ENCODE assay signal across 16 mouse cellular contexts in the genomic region with DNA sequence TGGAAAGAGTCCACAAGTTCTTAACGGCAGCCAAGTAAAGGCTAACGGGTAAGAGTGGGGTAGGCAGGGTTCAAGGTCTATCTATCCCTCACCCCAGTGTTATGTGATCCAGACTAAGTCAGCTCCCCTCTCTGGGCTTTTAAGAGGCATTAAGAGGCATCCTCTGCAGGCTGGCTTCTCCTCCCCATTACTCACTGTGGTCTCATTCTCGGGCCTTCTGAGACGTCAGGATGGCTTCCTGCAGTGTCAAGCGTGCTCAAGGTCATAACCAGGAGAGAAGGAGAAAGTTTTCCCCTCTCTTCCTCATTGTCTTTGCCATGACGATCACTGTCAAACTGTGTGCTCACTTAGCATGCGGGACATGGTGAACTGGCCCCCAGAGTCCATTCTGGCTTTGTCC. TPM values are rescaled to one million over a fixed set of nuclear protein-coding genes. Genes with fewer than 3 reads are reported as not detected.
DNase-seq lines count a peak whose midpoint lies in the region; ATAC-seq lines count a peak whose summit lies in the region.
"Had no signal": no experiment of that assay in that cellular context is flagged by ENCODE, and none has a peak within 500 bp of the region (broad histone marks: within the 10 kb centered on the region; RNA-seq: fewer than 3 reads in every experiment).

No protein-coding gene starts in this region.

- no peak for ATAC-seq in heart, embryonic 14.5 days (ENCODE audit: insufficient number of reproducible peaks, insufficient read depth, low FRiP score, low read depth)
- ATAC-seq in lung, embryonic 15.5 days (ENCODE audit: borderline replicate concordance, extremely low read depth, low FRiP score, low TSS enrichment): no peak
- ATAC-seq in embryonic facial prominence, embryonic 13.5 days (ENCODE audit: insufficient number of reproducible peaks, insufficient read depth, low FRiP score, low TSS enrichment, low read depth): no peak
- ATAC-seq: activated CD4-positive, CD25-positive, alpha-beta regulatory T cell, adult 4 months; forebrain, embryonic 16.5 days had no signal

- no peaks in the 10 kb centered on the region for H3K9me3 ChIP-seq in heart, embryonic 14.5 days (ENCODE audit: control insufficient read depth, low read length)
- H3K9me3 ChIP-seq in lung, embryonic 15.5 days: no peaks in the 10 kb centered on the region
- no peaks in the 10 kb centered on the region for H3K9me3 ChIP-seq in embryonic facial prominence, embryonic 13.5 days
- H3K9me3 ChIP-seq: embryonic facial prominence, embryonic 15.5 days; midbrain, embryonic 12.5 days had no signal

- H3K4me2 ChIP-seq in heart, embryonic 14.5 days (ENCODE audit: low read length): no peak overlapping the region
- no peak overlapping the region for H3K4me2 ChIP-seq in lung, embryonic 15.5 days
- no peak overlapping the region for H3K4me2 ChIP-seq in embryonic facial prominence, embryonic 13.5 days
- H3K4me2 ChIP-seq: embryonic facial prominence, embryonic 15.5 days; midbrain, embryonic 12.5 days had no signal

- H3K4me3 ChIP-seq in heart, embryonic 14.5 days (ENCODE audit: control insufficient read depth in 1 of 2, insufficient read depth in 1 of 2, low read depth in 1 of 2, low read length in 2 of 2): no peak overlapping the region
- H3K4me3 ChIP-seq in lung, embryonic 15.5 days: no peak overlapping the region
- no peak overlapping the region for H3K4me3 ChIP-seq in embryonic facial prominence, embryonic 13.5 days
- H3K4me3 ChIP-seq: embryonic facial prominence, embryonic 15.5 days; midbrain, embryonic 12.5 days had no signal

- intact Hi-C loops in heart, postnatal 25 days (cut with DNase I): no loop called here

- H3K9ac ChIP-seq in heart, embryonic 14.5 days (ENCODE audit: low read length): 0 out of 2 replicates have a peak overlapping the region, but pooled peaks have one; percentile 8
- no peak overlapping the region for H3K9ac ChIP-seq in lung, embryonic 15.5 days
- no peak overlapping the region for H3K9ac ChIP-seq in embryonic facial prominence, embryonic 13.5 days
- H3K9ac ChIP-seq: embryonic facial prominence, embryonic 15.5 days; liver, embryonic 14.5 days; midbrain, embryonic 12.5 days had no signal

- H3K4me1 ChIP-seq in heart, embryonic 14.5 days (ENCODE audit: control insufficient read depth in 2 of 2, insufficient read depth in 2 of 2, low read length in 2 of 2): peaks cover 15 to 20% of the 10 kb centered on the region in 2 experiments
- H3K4me1 ChIP-seq in lung, embryonic 15.5 days: peaks cover 21% of the 10 kb centered on the region
- H3K4me1 ChIP-seq in embryonic facial prominence, embryonic 13.5 days: peaks cover 14% of the 10 kb centered on the region

- WGBS in heart, embryonic 14.5 days: 53% methylated on average over 7 of the region's 7 CpGs
- 58% methylated on average over 7 of the region's 7 CpGs for WGBS in lung, embryonic 15.5 days
- WGBS in embryonic facial prominence, embryonic 13.5 days: 65% methylated on average over 7 of the region's 7 CpGs

- no peak for DNase-seq in heart, postnatal 25 days (ENCODE audit: low spot score)
- no peak for DNase-seq in lung, postnatal 14 days
- DNase-seq in ZHBTc4 (ENCODE audit: low read depth, low spot score): peak; percentile 58
- no peak for DNase-seq in right cerebral cortex, adult 18-20 months
- DNase-seq: cerebellum, adult 9-11 months; gastrocnemius, postnatal 25 days; thymus, postnatal 4 days had no signal

- peak overlapping the region; percentile 74 to 81 for H3K27ac ChIP-seq in heart, embryonic 14.5 days (replicated peaks in 1 of 2; ENCODE audit: control insufficient read depth in 1 of 2, insufficient read depth in 1 of 2, low read depth in 2 of 2, low read length in 2 of 2)
- H3K27ac ChIP-seq in lung, embryonic 15.5 days: peak overlapping the region; percentile 81
- 0 out of 2 replicates have a peak overlapping the region, but pooled peaks have one; percentile 45 for H3K27ac ChIP-seq in embryonic facial prominence, embryonic 13.5 days
- H3K27ac ChIP-seq: embryonic facial prominence, embryonic 15.5 days; liver, embryonic 14.5 days; macrophage; midbrain, embryonic 12.5 days had no signal

- H3K36me3 ChIP-seq in heart, embryonic 14.5 days (ENCODE audit: control insufficient read depth, insufficient read depth, low read length): no peaks in the 10 kb centered on the region
- no peaks in the 10 kb centered on the region for H3K36me3 ChIP-seq in lung, embryonic 15.5 days
- H3K36me3 ChIP-seq in embryonic facial prominence, embryonic 13.5 days: no peaks in the 10 kb centered on the region
- H3K36me3 ChIP-seq: embryonic facial prominence, embryonic 15.5 days; midbrain, embryonic 12.5 days had no signal

- no peaks in the 10 kb centered on the region for H3K27me3 ChIP-seq in heart, embryonic 14.5 days (ENCODE audit: control insufficient read depth, insufficient read depth, low read length)
- H3K27me3 ChIP-seq in lung, embryonic 15.5 days: no peaks in the 10 kb centered on the region
- no peaks in the 10 kb centered on the region for H3K27me3 ChIP-seq in embryonic facial prominence, embryonic 13.5 days
- H3K27me3 ChIP-seq: embryonic facial prominence, embryonic 15.5 days; midbrain, embryonic 12.5 days had no signal

RNA-seq across cellular contexts. Expression of gene Adrb1, which starts 52.5 kb away (rescaled TPM):
- polyA plus RNA-seq in heart, embryonic 14.5 days (2014; fragmentation: Nextera tagmentation; extraction: Ambion mirVana): 6.5 and 8.2 TPM in 2 replicates
- 10 to 100 TPM; 24.3 to 30.9 TPM for total RNA-seq in heart, postnatal 25 days (2021)
- 1.4 and 1.5 TPM in 2 replicates for polyA plus RNA-seq in lung, embryonic 15.5 days (2015; fragmentation: Nextera tagmentation; extraction: Ambion mirVana)
- 1.7 and 1.8 TPM in 2 replicates for polyA plus RNA-seq in embryonic facial prominence, embryonic 13.5 days (2015; fragmentation: Nextera tagmentation; extraction: Ambion mirVana)
- polyA plus RNA-seq: activated CD4-positive, CD25-positive, alpha-beta regulatory T cell, adult 4 months had no signal
